21 mouse cellular contexts compared by ENCODE assay signal in genomic region chr13:102089551-102089950, GRCm38 (mm10).
A peak's percentile ranks its signal among the peaks of the same experiment; 100 is the strongest.
DNase-seq lines count a peak whose midpoint lies in the region; TF ChIP-seq lines count a peak whose summit lies in the region.
"Had no signal": no experiment of that assay in that cellular context is flagged by ENCODE, and none has a peak within 500 bp of the region (broad histone marks: within the 10 kb centered on the region; RNA-seq: fewer than 3 reads in every experiment).

No protein-coding gene starts in this region.

- no peak overlapping the region for H3ac ChIP-seq in myocyte (ENCODE audit: control insufficient read depth, insufficient read length)

- peak overlapping the region; percentile 14 for H3K4me2 ChIP-seq in myocyte (ENCODE audit: low read depth)
- H3K4me2 ChIP-seq: embryonic facial prominence, embryonic 12.5 days; hindbrain, embryonic 15.5 days; limb, embryonic 13.5 days; neural tube, embryonic 12.5 days had no signal

- H3K27ac ChIP-seq in heart, adult 2 months, result no peak overlapping the region
- H3K27ac ChIP-seq: embryonic facial prominence, embryonic 12.5 days; heart, embryonic 10.5 days; hindbrain, embryonic 15.5 days; kidney, postnatal 0 days; limb, embryonic 13.5 days; liver, embryonic 14.5 days; neural tube, embryonic 12.5 days had no signal

- H3K9ac ChIP-seq in heart, adult 2 months (ENCODE audit: low read depth, low read length), result no peak overlapping the region
- H3K9ac ChIP-seq: embryonic facial prominence, embryonic 12.5 days; hindbrain, embryonic 15.5 days; limb, embryonic 13.5 days; liver, embryonic 14.5 days; neural tube, embryonic 12.5 days had no signal

- no peak for TF ChIP-seq CTCF in heart, adult 2 months (IDR thresholded peaks at IDR 0.05)
- TF ChIP-seq CTCF in brain, embryonic 14.5 days (IDR thresholded peaks at IDR 0.05; ENCODE audit: borderline replicate concordance, extremely low read depth, insufficient read depth, insufficient read length), result no peak

- no peaks in the 10 kb centered on the region for H3K27me3 ChIP-seq in heart, adult 2 months (ENCODE audit: control insufficient read depth, insufficient read depth, low read length)
- no peaks in the 10 kb centered on the region for H3K27me3 ChIP-seq in myocyte (ENCODE audit: control insufficient read depth, insufficient read depth, insufficient read length)
- H3K27me3 ChIP-seq: embryonic facial prominence, embryonic 12.5 days; hindbrain, embryonic 15.5 days; limb, embryonic 13.5 days; megakaryocyte, embryonic 14.5 days; neural tube, embryonic 12.5 days had no signal

- H3K36me3 ChIP-seq in heart, adult 2 months (ENCODE audit: control insufficient read depth, insufficient read depth, low read length), result no peaks in the 10 kb centered on the region
- no peaks in the 10 kb centered on the region for H3K36me3 ChIP-seq in myocyte (ENCODE audit: control insufficient read depth, insufficient read depth)
- H3K36me3 ChIP-seq: embryonic facial prominence, embryonic 12.5 days; heart, embryonic 10.5 days; hindbrain, embryonic 15.5 days; limb, embryonic 13.5 days; neural tube, embryonic 12.5 days had no signal

- 34% methylated on average over 5 of the region's 5 CpGs for WGBS in heart, adult 2 months

- no peaks in the 10 kb centered on the region for H3K4me1 ChIP-seq in heart, adult 2 months (ENCODE audit: control insufficient read depth, insufficient read depth, low read length)
- H3K4me1 ChIP-seq: embryonic facial prominence, embryonic 12.5 days; heart, embryonic 10.5 days; hindbrain, embryonic 15.5 days; limb, embryonic 13.5 days; neural tube, embryonic 12.5 days had no signal

- no peaks in the 10 kb centered on the region for H3K79me2 ChIP-seq in heart, adult 2 months (replicated peaks; ENCODE audit: control insufficient read depth, insufficient read depth, low read length)
- H3K79me2 ChIP-seq in myocyte (ENCODE audit: control insufficient read depth, insufficient read depth), result no peaks in the 10 kb centered on the region

- no peak overlapping the region for H3K4me3 ChIP-seq in heart, adult 2 months
- H3K4me3 ChIP-seq in myocyte, result no peak overlapping the region
- H3K4me3 ChIP-seq: embryonic facial prominence, embryonic 12.5 days; heart, embryonic 10.5 days; hindbrain, embryonic 15.5 days; limb, embryonic 13.5 days; megakaryocyte, embryonic 14.5 days; neural tube, embryonic 12.5 days had no signal

- no peak for TF ChIP-seq EP300 in heart, adult 2 months (IDR thresholded peaks at IDR 0.05; ENCODE audit: insufficient read depth, low read depth, low read length)

- intact Hi-C loops in heart, adult 2 months (cut with DNase I), result no loop called here

- no peak for TF ChIP-seq POLR2A in heart, adult 2 months (IDR thresholded peaks at IDR 0.05; ENCODE audit: insufficient read depth, low read depth, low read length)
- TF ChIP-seq POLR2A in brain, embryonic 14.5 days (IDR thresholded peaks at IDR 0.05; ENCODE audit: borderline replicate concordance, extremely low read depth, insufficient read depth, insufficient read length, poor library complexity, severe bottlenecking), result no peak
- TF ChIP-seq POLR2A in myocyte (IDR thresholded peaks at IDR 0.05; ENCODE audit: insufficient read length, low read depth), result no peak

- peak; percentile 6 for DNase-seq in heart, postnatal 4 days
- DNase-seq in heart, adult 2 months, result no peak
- DNase-seq in brain, embryonic 14.5 days (ENCODE audit: low read depth), result peak; percentile 14
- DNase-seq in thymus, postnatal 25 days, result peak; percentile 51
- no peak for DNase-seq in retina, postnatal 1 day
- no peak for DNase-seq in urinary bladder, postnatal 14 days (ENCODE audit: low spot score)
- no peak for DNase-seq in cerebellum, postnatal 14 days
- DNase-seq: adrenal gland, postnatal 25 days; cerebellum, adult 11-12 months; gastrocnemius, postnatal 14 days; heart, postnatal 14 days; lung, postnatal 10 days had no signal

TF ChIP-seq in myocyte, 11 proteins besides CTCF, POLR2A, EP300 and RAD21:
- no peak for TF ChIP-seq POLR2AphosphoS2 (IDR thresholded peaks at IDR 0.05; ENCODE audit: insufficient read length, low read depth)
- TF ChIP-seq MAX (IDR thresholded peaks at IDR 0.05; ENCODE audit: low read depth), result no peak
- TF ChIP-seq MYOG (IDR thresholded peaks at IDR 0.05; ENCODE audit: control insufficient read depth in 1 of 3, insufficient read depth in 1 of 3, insufficient read length in 2 of 3, low read depth in 2 of 3), result no peak
- no peak for TF ChIP-seq SRF (IDR thresholded peaks at IDR 0.05; ENCODE audit: control insufficient read depth, insufficient read length, low read depth)
- TF ChIP-seq REST (IDR thresholded peaks at IDR 0.05; ENCODE audit: insufficient read depth, insufficient read length), result no peak
- no peak for TF ChIP-seq TCF3 (IDR thresholded peaks at IDR 0.05; ENCODE audit: insufficient read length, low read depth)
- no peak for TF ChIP-seq E2F4 (IDR thresholded peaks at IDR 0.05; ENCODE audit: insufficient read depth)
- TF ChIP-seq TCF12 (IDR thresholded peaks at IDR 0.05; ENCODE audit: insufficient read depth, poor library complexity, severe bottlenecking), result no peak
- no peak for TF ChIP-seq USF1 (IDR thresholded peaks at IDR 0.05; ENCODE audit: low read depth)
- no peak for TF ChIP-seq CEBPB (IDR thresholded peaks at IDR 0.05; ENCODE audit: insufficient read depth, poor library complexity, severe bottlenecking)
- TF ChIP-seq MYOD1 (IDR thresholded peaks at IDR 0.05; ENCODE audit: control insufficient read depth in 1 of 3, insufficient read length in 2 of 3, low read depth in 2 of 3), result no peak

Comparison
In these comparisons a context has a peak if more than half of its experiments do, and no peak if none do; other contexts are left out.
1. DNase-seq: peak in heart, postnatal 4 days (single experiment), brain, embryonic 14.5 days (single experiment) and thymus, postnatal 25 days (single experiment); none in heart, adult 2 months (0 of 2), retina, postnatal 1 day (single experiment), urinary bladder, postnatal 14 days (single experiment) and cerebellum, postnatal 14 days (0 of 2).